Mouse (Mus musculus) kidney, embryonic 14.5 days (tissue): ENCODE results near the gene Gpatch8. TPM values are rescaled to one million over a fixed set of nuclear protein-coding genes. Genes with fewer than 3 reads are reported as not detected.

Experiments
- ATAC-seq: fragments of 200-750 bp; cut with Nextera tagmentation; 2 replicates; pipeline ENCODE4 v1.8.0; 2017; ENCODE audit warnings: moderate number of reproducible peaks, mild to moderate bottlenecking, moderate TSS enrichment, moderate library complexity; ENCODE audit not compliant: low FRiP score, low TSS enrichment
- H3K27ac ChIP-seq: fragments of 300-500 bp; sonication (generic); 2 replicates; pipeline ENCODE4 v1.5.1; 2014; ENCODE audit warnings: low read depth, mild to moderate bottlenecking, low read length, moderate library complexity, mixed read lengths
- H3K27me3 ChIP-seq: fragments of 300-500 bp; sonication (generic); 2 replicates; pipeline ENCODE4 v1.6.1; 2014; ENCODE audit warnings: mild to moderate bottlenecking, low read length; ENCODE audit not compliant: control insufficient read depth, insufficient read depth
- H3K36me3 ChIP-seq: fragments of 300-500 bp; sonication (generic); 2 replicates; pipeline ENCODE4 v1.6.1; 2014; ENCODE audit warnings: low read length, mixed read lengths; ENCODE audit not compliant: control insufficient read depth, insufficient read depth
- H3K4me1 ChIP-seq: fragments of 300-500 bp; sonication (generic); 2 replicates; pipeline ENCODE4 v1.6.1; 2014; ENCODE audit warnings: low read length, mixed read lengths; ENCODE audit not compliant: control insufficient read depth, insufficient read depth
- H3K4me2 ChIP-seq: fragments of 300-500 bp; sonication (generic); replicated peaks from 2 replicates; pipeline ENCODE4 v1.6.1; 2014; ENCODE audit warnings: low read depth, mild to moderate bottlenecking, low read length
- H3K4me3 ChIP-seq: fragments of 300-500 bp; sonication (generic); 2 replicates; pipeline ENCODE4 v1.5.1; 2014; ENCODE audit warnings: mild to moderate bottlenecking, low read length
- H3K9ac ChIP-seq: fragments of 300-500 bp; sonication (generic); 2 replicates; pipeline ENCODE4 v1.6.1; 2014; ENCODE audit warnings: low read depth, mild to moderate bottlenecking, low read length, moderate library complexity
- H3K9me3 ChIP-seq: fragments of 300-500 bp; sonication (generic); 2 replicates; pipeline ENCODE4 v1.6.1; 2016; ENCODE audit warnings: low read length; ENCODE audit not compliant: control insufficient read depth
- WGBS: fragments of 180-500 bp; shearing (Covaris S2); extraction: QIAGEN DNeasy Blood & Tissue Kit; methylation state at CpG from one replicate; pipeline ENCODE4 v1.1.7; 2014; 5-methylcytosine and 5-hydroxymethylcytosine counted together
- polyA plus RNA-seq: library from polyadenylated mRNA; unstranded; fragments of >200 nt; fragmentation: Nextera tagmentation; extraction: Ambion mirVana; gene quantifications from 2 replicates; pipeline ENCODE4 v1.2.1, GENCODE M21; 2014

The Gpatch8 gene
- polyA plus RNA-seq, 1 experiment from 2014 or later = 60.6 TPM

DNA sequence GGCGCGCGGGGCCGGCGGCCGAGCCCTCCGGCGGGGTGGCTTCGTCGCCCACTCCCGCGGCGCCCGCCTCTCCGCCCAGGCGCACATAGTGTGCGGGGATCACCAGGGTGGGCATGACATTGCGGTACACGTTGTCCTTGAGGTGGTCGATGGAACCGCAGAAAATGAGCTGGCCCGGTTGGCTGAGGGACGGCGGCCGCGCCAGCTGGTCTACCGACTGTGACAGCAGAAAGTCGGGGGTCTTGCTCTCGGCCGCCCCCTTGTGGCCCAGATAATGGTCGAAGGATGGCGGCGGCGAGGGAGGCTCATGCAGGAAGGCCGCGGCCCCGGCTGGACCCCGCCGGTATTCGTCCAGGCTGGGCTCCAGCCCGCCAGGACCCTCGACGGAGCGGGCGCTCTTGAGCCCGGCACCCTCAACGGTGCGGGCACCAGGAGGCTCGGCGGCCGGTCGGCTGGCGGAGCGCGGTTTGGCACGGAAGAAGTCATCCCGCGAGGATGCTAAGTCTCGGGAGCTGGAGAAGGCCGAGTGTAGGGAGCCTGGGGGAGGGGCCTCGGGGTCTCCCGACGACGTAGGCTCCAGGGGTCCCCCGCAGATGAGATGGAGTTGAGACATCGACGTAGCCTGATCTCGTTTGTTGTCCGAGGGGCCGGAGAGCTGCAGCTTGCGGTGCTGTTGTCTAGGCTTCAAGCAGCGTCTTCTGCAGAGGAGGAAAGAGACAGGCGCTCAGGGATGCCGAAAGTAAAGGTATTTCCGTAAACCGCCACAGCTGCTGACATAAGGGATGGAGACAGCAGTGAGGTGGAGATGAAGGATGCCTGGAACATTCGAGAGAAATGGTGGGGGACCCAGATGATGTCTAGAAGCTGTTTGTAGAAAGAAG, 117.7 kb downstream of the Gpatch8 start:
- 9% methylated on average over 76 of the region's 77 CpGs for WGBS
- Histone ChIP-seq H3K4me3 (peak overlapping the region; percentile 44), H3K27me3 (no peaks in the 10 kb centered on the region; the same call in 1 of the 2 replicates), H3K4me1 (peaks cover 21% of the 10 kb centered on the region; the same call in 1 of the 2 replicates), H3K36me3 (peaks cover 73% of the 10 kb centered on the region), H3K4me2 (peak overlapping the region; percentile 93), H3K9ac (peak overlapping the region; percentile 59; the same call in 1 of the 2 replicates), H3K9me3 (no peaks in the 10 kb centered on the region), H3K27ac (no peak overlapping the region)
- ATAC-seq = peak; percentile 37

DNA sequence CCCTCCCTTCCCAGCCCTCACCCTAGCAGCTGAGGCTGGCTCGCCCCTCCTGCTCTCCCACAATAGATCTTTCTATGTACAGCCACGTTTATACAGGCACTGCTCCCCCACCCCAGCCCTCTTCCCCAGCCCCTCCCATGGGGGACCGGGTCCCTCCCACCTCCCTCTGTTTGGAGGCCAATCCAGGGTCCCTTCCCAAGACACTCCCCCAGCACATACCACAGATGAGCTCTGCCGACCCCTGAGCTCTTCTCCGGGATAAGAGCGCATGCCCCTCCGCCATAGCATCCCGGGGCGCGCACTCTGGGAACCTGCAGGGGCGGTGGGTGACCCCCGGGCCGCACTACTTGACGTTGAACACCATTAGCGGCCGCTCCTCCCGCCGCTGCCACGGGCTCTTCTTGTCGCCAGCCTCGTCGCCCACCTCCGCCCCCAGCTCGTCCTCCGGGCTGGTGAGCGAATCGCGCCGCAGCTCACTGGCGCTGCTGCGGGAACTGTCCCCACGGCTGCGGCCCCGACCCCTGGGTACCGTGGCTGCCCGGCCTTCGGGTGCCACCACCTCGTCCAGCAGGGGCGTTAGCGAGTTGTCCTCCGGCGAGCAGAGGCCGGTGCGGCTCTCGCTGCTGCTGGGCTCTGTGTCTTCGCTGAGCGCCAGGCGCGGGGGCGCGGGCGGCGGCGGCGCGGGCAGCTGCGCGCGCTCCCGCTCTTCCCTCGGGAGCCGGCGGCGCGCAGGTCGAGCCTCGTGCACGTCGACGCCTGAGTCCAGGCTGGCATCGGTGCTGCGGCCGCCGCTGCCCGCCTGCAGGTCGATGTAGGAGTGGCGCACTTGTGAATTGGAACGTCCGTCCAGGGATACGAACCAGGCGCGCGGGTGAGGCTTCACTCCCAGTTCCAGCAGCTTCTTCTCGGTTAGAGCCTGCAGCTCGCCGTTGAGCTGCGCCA, 118.8 kb downstream of the Gpatch8 start:
- 7% methylated on average over 83 of the region's 87 CpGs for WGBS
- ATAC-seq = peak; percentile 33; the same call in 1 of the 2 replicates

DNA sequence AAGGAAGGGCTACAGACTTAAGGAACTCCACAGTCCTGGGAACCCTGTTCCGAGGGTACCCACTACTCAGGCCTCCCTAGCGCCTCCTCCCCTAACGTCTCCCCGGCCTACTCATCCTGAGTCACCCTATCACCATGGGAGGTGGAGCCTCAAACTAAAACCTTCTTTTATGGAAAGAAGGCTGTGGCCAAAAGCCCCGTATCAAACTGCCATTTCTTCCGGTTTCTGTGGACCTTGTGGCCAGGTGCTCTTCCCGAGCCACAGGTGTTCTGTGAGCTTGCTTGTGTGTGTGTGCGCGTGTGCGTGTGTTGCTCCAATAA, 119.8 kb downstream of the Gpatch8 start:
- Histone ChIP-seq H3K27ac (no peak overlapping the region), H3K36me3 (peaks cover 58% of the 10 kb centered on the region), H3K4me1 (peaks cover 25% of the 10 kb centered on the region; the same call in 1 of the 2 replicates), H3K27me3 (no peaks in the 10 kb centered on the region; the same call in 1 of the 2 replicates), H3K9ac (no peak overlapping the region), H3K4me3 (no peak overlapping the region), H3K4me2 (no peak overlapping the region), H3K9me3 (no peaks in the 10 kb centered on the region)
- no peak for ATAC-seq
- WGBS = 84% methylated on average over 10 of the region's 10 CpGs

More for the DNA sequence above, 118.8 kb downstream of the Gpatch8 start:
- Histone ChIP-seq H3K9ac (peak overlapping the region; percentile 59), H3K9me3 (no peaks in the 10 kb centered on the region), H3K27ac (peak overlapping the region; percentile 24; the same call in 1 of the 2 replicates), H3K4me1 (peaks cover 25% of the 10 kb centered on the region; the same call in 1 of the 2 replicates), H3K27me3 (no peaks in the 10 kb centered on the region; the same call in 1 of the 2 replicates), H3K4me3 (peak overlapping the region; percentile 44), H3K36me3 (peaks cover 66% of the 10 kb centered on the region), H3K4me2 (peak overlapping the region; percentile 93)

GRCm38 (mm10) chr11:102435754-102436470, 120.3 kb downstream of the Gpatch8 start:
- ATAC-seq = no peak
- Histone ChIP-seq H3K27me3 (no peaks in the 10 kb centered on the region; the same call in 1 of the 2 replicates), H3K9ac (no peak overlapping the region), H3K4me3 (no peak overlapping the region), H3K27ac (no peak overlapping the region), H3K9me3 (no peaks in the 10 kb centered on the region), H3K4me1 (peaks cover 30% of the 10 kb centered on the region), H3K36me3 (peaks cover 53% of the 10 kb centered on the region), H3K4me2 (no peak overlapping the region)
- 91% methylated on average over 18 of the region's 18 CpGs for WGBS

DNA sequence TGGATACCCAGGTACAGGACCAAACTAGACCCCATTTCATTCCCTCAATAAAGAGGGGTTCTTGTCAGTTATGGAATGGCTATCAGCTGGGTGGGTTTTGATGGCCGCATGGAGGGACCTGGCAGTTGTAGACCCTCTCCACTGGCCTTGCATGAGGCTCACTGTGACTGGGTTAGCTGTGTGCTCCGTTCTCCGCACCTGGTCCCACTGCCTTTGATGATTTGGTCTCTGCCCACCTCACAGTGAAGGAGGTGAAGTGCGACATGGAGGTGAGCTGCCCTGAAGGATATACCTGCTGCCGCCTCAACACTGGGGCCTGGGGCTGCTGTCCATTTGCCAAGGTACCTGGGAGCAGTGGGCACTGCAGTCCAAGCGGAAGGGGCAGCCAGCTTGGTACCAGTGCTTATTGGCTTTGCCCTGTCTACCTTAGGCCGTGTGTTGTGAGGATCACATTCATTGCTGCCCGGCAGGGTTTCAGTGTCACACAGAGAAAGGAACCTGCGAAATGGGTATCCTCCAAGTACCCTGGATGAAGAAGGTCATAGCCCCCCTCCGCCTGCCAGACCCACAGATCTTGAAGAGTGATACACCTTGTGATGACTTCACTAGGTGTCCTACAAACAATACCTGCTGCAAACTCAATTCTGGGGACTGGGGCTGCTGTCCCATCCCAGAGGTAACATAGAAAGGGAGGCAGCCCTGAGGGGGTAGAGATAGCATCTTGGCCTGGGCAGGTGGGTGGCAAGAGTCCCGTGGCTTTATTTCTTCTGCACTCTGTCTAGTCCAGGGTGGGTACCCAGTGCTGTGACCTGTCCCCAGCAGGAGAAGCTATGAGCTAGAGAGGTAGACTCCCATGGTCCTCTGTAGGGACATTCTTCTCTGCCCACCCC, 121.1 kb downstream of the Gpatch8 start:
- Histone ChIP-seq H3K4me2 (no peak overlapping the region), H3K27ac (no peak overlapping the region), H3K9ac (no peak overlapping the region), H3K9me3 (no peaks in the 10 kb centered on the region), H3K4me3 (no peak overlapping the region), H3K36me3 (peaks cover 45% of the 10 kb centered on the region), H3K4me1 (peaks cover 30% of the 10 kb centered on the region), H3K27me3 (no peaks in the 10 kb centered on the region; the same call in 1 of the 2 replicates)
- WGBS = 90% methylated on average over 11 of the region's 11 CpGs
- no peak for ATAC-seq

DNA sequence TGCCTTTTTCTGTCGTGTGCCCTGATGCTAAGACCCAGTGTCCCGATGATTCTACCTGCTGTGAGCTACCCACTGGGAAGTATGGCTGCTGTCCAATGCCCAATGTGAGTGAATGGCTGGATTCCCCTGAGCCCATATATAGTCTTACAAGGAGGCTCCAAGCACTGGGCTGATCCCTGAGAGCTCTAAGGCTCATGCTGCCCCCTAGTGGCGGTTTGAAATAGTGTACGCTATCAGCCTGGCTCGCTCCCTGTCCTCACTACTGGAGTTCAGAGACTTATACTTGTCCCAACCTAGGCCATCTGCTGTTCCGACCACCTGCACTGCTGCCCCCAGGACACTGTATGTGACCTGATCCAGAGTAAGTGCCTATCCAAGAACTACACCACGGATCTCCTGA, 121.8 kb downstream of the Gpatch8 start:
- ATAC-seq = peak; percentile 12; the same call in 1 of the 2 replicates
- WGBS = 13% methylated on average over 7 of the region's 7 CpGs
- H3K4me1 ChIP-seq = peaks cover 35% of the 10 kb centered on the region
- H3K27ac ChIP-seq = no peak overlapping the region
- H3K36me3 ChIP-seq = peaks cover 38% of the 10 kb centered on the region
- no peak overlapping the region for H3K4me2 ChIP-seq
- no peak overlapping the region for H3K9ac ChIP-seq
- no peak overlapping the region for H3K4me3 ChIP-seq
- no peaks in the 10 kb centered on the region for H3K9me3 ChIP-seq
- H3K27me3 ChIP-seq = no peaks in the 10 kb centered on the region; the same call in 1 of the 2 replicates

- WGBS = 91% methylated on average over 7 of the region's 7 CpGs
- ATAC-seq = no peak
- Histone ChIP-seq H3K27ac (no peak overlapping the region), H3K27me3 (no peaks in the 10 kb centered on the region; the same call in none of the 2 replicates), H3K9me3 (no peaks in the 10 kb centered on the region), H3K36me3 (peaks cover 33% of the 10 kb centered on the region), H3K4me3 (no peak overlapping the region), H3K4me1 (peaks cover 33% of the 10 kb centered on the region), H3K4me2 (no peak overlapping the region), H3K9ac (no peak overlapping the region)
Measured at GRCm38 (mm10) chr11:102433866-102434265, 122.3 kb downstream of the Gpatch8 start.
